Mouse (Mus musculus): ENCODE data around the gene Podxl. TPM values are rescaled to one million over a fixed set of nuclear protein-coding genes. Genes with fewer than 3 reads are reported as not detected.
A peak's percentile ranks its signal among the peaks of the same experiment; 100 is the strongest.
"Not testable (repeated sequence)": the region's sequence is repeated elsewhere in the genome, so short reads cannot be mapped to it uniquely, and the experiment has no call there.

Podxl gene
- polyA plus RNA-seq, 1 experiment from 2014 or later, result 5.8 TPM

GRCm38 (mm10) chr6:31564901-31565391 is 1.2 kb upstream of the Podxl start:
- H3K27me3 ChIP-seq, result peaks cover 96% of the 10 kb centered on the region
- no peak for ATAC-seq (ENCODE audit: insufficient number of reproducible peaks, insufficient read depth, low FRiP score, low TSS enrichment, low read depth)
- H3K9ac ChIP-seq (replicated peaks), result no peak overlapping the region
- H3K4me1 ChIP-seq (replicated peaks), result peaks cover 32% of the 10 kb centered on the region; the same call in 1 of the 2 replicates
- H3K27ac ChIP-seq, result no peak overlapping the region
- H3K9me3 ChIP-seq, result no peaks in the 10 kb centered on the region
- 2% methylated on average over 17 of the region's 17 CpGs for WGBS
- peak overlapping the region; percentile 64 for H3K4me3 ChIP-seq (replicated peaks)
- peak overlapping the region; percentile 92 for H3K4me2 ChIP-seq
- no peaks in the 10 kb centered on the region for H3K36me3 ChIP-seq

- Histone ChIP-seq H3K4me2 (peak overlapping the region; percentile 92), H3K9me3 (no peaks in the 10 kb centered on the region), H3K4me1 (replicated peaks) (peaks cover 36% of the 10 kb centered on the region; the same call in 1 of the 2 replicates), H3K36me3 (no peaks in the 10 kb centered on the region), H3K27me3 (peaks cover 97% of the 10 kb centered on the region), H3K27ac (no peak overlapping the region), H3K9ac (replicated peaks) (peak overlapping the region; percentile 61; the same call in 1 of the 2 replicates), H3K4me3 (replicated peaks) (peak overlapping the region; percentile 64)
- peak; percentile 27; the same call in 1 of the 2 replicates for ATAC-seq (ENCODE audit: insufficient number of reproducible peaks, insufficient read depth, low FRiP score, low TSS enrichment, low read depth)
- WGBS, result under 1% methylated on average over 18 of the region's 18 CpGs
Observed at GRCm38 (mm10) chr6:31564182-31564531, 376 bp upstream of the Podxl start.

- Histone ChIP-seq H3K36me3 (no peaks in the 10 kb centered on the region), H3K4me2 (peak overlapping the region; percentile 92), H3K9me3 (no peaks in the 10 kb centered on the region), H3K4me1 (replicated peaks) (peaks cover 36% of the 10 kb centered on the region; the same call in 1 of the 2 replicates), H3K9ac (replicated peaks) (no peak overlapping the region), H3K27ac (no peak overlapping the region), H3K4me3 (replicated peaks) (peak overlapping the region; percentile 64), H3K27me3 (peaks cover 88% of the 10 kb centered on the region)
- no peak for ATAC-seq (ENCODE audit: insufficient number of reproducible peaks, insufficient read depth, low FRiP score, low TSS enrichment, low read depth)
- WGBS, result 7% methylated on average over 16 of the region's 16 CpGs
Observed at GRCm38 (mm10) chr6:31562371-31563080, 1.3 kb downstream of the Podxl start.

DNA sequence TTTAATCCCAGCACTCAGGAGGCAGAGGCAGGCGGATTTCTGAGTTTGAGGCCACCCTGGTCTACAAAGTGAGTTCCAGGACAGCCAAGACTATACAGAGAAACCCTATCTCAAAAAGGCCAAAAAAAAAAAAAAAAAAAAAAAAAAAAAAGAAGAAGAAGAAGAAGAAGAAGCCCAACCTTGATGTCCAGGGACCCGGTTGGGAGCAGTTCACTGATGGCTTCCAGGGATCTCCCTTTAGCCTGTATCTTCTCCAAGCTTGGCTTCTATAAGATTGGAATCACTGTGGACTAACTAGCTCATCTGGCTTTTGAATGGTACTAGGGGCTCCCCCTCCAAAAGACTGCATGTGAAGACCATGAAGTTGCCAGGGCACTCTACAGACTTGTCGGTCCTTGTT is 1.8 kb downstream of the Podxl start:
- not testable (repeated sequence) for H3K36me3 ChIP-seq; H3K9me3 ChIP-seq; H3K27ac ChIP-seq; ATAC-seq (ENCODE audit: insufficient number of reproducible peaks, insufficient read depth, low FRiP score, low TSS enrichment, low read depth); H3K9ac ChIP-seq (replicated peaks)
- 47% methylated on average over 3 of the region's 3 CpGs for WGBS
- Histone ChIP-seq H3K4me1 (replicated peaks) (peaks cover 36% of the 10 kb centered on the region; the same call in 1 of the 2 replicates), H3K4me3 (replicated peaks) (peak overlapping the region; percentile 64), H3K27me3 (peaks cover 82% of the 10 kb centered on the region), H3K4me2 (peak overlapping the region; percentile 92)

DNA sequence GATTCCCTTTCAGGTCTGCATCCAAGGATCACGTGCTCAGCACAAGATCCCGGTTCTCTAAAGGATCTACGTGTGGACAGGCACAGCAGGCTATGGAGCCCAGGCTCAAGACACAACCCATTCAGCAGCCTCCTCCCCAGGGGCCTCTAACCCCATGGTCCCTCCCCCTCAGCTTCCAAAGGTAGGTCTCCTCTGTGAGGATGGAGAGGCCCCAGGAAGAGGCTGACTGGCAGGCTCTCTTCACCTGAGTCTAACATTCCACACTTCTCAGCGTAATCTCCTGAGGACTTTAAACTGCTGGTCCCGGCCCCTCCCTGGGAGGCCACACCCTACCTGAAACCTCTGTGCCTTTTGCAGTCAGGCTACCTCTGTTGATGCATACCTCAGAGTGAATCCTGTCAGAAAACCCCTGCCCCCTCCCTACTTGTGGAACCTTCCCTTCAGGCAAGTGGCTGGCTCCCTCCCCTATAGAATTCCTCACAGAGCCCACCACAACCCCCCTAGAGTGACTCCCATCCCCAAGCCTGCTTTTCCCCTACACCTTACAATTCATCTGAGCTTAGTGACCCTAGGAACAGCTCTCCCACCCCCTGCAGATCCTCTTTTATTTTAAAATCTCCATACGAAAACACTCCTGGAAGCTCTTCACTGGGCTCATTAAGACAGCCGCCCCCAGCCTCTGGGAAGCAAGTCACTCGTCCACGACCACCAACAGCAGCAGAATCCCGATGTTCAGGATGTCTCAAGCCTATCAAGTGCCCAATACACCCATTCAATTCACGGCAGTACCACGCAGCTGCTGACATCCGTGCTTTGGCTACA is 3.4 kb downstream of the Podxl start:
- no peak overlapping the region for H3K27ac ChIP-seq
- H3K27me3 ChIP-seq, result peaks cover 69% of the 10 kb centered on the region
- H3K4me2 ChIP-seq, result no peak overlapping the region

GRCm38 (mm10) chr6:31556460-31557100 is 7.2 kb downstream of the Podxl start:
- Histone ChIP-seq H3K36me3 (no peaks in the 10 kb centered on the region), H3K27me3 (peaks cover 31% of the 10 kb centered on the region), H3K4me3 (replicated peaks) (no peak overlapping the region), H3K27ac (no peak overlapping the region), H3K9me3 (no peaks in the 10 kb centered on the region), H3K4me2 (no peak overlapping the region), H3K9ac (replicated peaks) (no peak overlapping the region), H3K4me1 (replicated peaks) (peaks cover 13% of the 10 kb centered on the region; the same call in 1 of the 2 replicates)
- 84% methylated on average over 7 of the region's 7 CpGs for WGBS
- no peak for ATAC-seq (ENCODE audit: insufficient number of reproducible peaks, insufficient read depth, low FRiP score, low TSS enrichment, low read depth)

More for the DNA sequence above, 3.4 kb downstream of the Podxl start:
- no peak for ATAC-seq (ENCODE audit: insufficient number of reproducible peaks, insufficient read depth, low FRiP score, low TSS enrichment, low read depth)
- Histone ChIP-seq H3K4me1 (replicated peaks) (peaks cover 36% of the 10 kb centered on the region; the same call in 1 of the 2 replicates), H3K36me3 (no peaks in the 10 kb centered on the region), H3K9me3 (no peaks in the 10 kb centered on the region), H3K9ac (replicated peaks) (no peak overlapping the region), H3K4me3 (replicated peaks) (no peak overlapping the region)
- WGBS, result 17% methylated on average over 13 of the region's 13 CpGs

- H3K9ac ChIP-seq (replicated peaks), result no peak overlapping the region
- 75% methylated on average over 22 of the region's 22 CpGs for WGBS
Observed at GRCm38 (mm10) chr6:31550876-31551532, 12.8 kb downstream of the Podxl start.

GRCm38 (mm10) chr6:31549361-31550051 is 14.3 kb downstream of the Podxl start:
- H3K9me3 ChIP-seq, result no peaks in the 10 kb centered on the region
- H3K27me3 ChIP-seq, result no peaks in the 10 kb centered on the region
- ATAC-seq (ENCODE audit: insufficient number of reproducible peaks, insufficient read depth, low FRiP score, low TSS enrichment, low read depth), result no peak
- no peak overlapping the region; the same call in 1 of the 2 replicates for H3K9ac ChIP-seq (replicated peaks)
- no peak overlapping the region for H3K4me2 ChIP-seq
- H3K4me1 ChIP-seq (replicated peaks), result peaks cover 20% of the 10 kb centered on the region
- WGBS, result 62% methylated on average over 5 of the region's 5 CpGs
- no peaks in the 10 kb centered on the region for H3K36me3 ChIP-seq
- H3K4me3 ChIP-seq (replicated peaks), result no peak overlapping the region
- H3K27ac ChIP-seq, result no peak overlapping the region

More at GRCm38 (mm10) chr6:31550876-31551532, 12.8 kb downstream of the Podxl start:
- Histone ChIP-seq H3K4me3 (replicated peaks) (no peak overlapping the region), H3K4me1 (replicated peaks) (peaks cover 18% of the 10 kb centered on the region), H3K9me3 (no peaks in the 10 kb centered on the region), H3K27me3 (no peaks in the 10 kb centered on the region), H3K27ac (no peak overlapping the region), H3K4me2 (no peak overlapping the region), H3K36me3 (no peaks in the 10 kb centered on the region)
- ATAC-seq (ENCODE audit: insufficient number of reproducible peaks, insufficient read depth, low FRiP score, low TSS enrichment, low read depth), result no peak

DNA sequence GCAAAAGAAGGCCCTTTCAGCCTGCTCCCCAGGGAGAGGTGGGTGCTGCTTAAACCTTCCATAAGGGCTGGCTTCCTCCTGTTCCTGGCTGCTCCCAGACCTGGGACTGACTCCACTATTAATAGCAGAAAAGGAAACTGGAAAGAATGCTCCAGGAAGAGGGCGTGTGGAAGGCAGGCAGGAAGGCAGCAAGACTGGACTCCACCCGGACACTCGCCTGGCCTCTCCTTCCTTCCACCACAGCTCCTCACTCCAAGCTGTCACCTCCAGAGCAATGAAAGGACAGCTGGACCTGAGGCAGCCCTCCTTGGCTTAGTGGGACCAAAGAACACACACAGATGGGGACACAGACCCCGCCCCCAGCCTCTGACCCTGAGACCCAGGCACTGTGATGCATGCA is 19.5 kb downstream of the Podxl start:
- no peak overlapping the region for H3K4me2 ChIP-seq
- H3K9me3 ChIP-seq, result no peaks in the 10 kb centered on the region
- peaks cover 8% of the 10 kb centered on the region; the same call in 1 of the 2 replicates for H3K4me1 ChIP-seq (replicated peaks)
- no peak overlapping the region for H3K9ac ChIP-seq (replicated peaks)
- no peak for ATAC-seq (ENCODE audit: insufficient number of reproducible peaks, insufficient read depth, low FRiP score, low TSS enrichment, low read depth)
- H3K27me3 ChIP-seq, result no peaks in the 10 kb centered on the region
- 66% methylated on average over 4 of the region's 4 CpGs for WGBS
- H3K36me3 ChIP-seq, result no peaks in the 10 kb centered on the region
- no peak overlapping the region for H3K4me3 ChIP-seq (replicated peaks)
- no peak overlapping the region; the same call in 1 of the 2 replicates for H3K27ac ChIP-seq

DNA sequence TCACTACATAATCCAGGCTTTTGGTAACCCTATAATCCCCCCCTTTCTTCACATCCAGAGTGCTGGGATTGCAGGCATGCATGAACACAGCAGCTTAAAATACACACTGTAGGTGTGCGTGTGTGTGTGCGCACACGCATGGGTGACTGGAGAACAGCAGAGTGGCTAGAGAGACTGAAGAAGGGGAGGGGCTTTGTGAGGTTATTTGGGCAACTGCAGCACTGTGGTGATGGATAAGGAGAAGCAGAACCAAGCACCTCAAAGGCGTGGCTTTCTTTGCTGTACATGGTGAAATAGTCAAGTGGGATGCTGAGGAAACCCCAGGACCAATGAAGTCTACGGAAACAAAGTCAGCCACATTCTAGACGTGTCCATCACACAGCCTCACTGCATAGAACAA is 23.8 kb downstream of the Podxl start:
- 83% methylated on average over 6 of the region's 6 CpGs for WGBS
- H3K4me2 ChIP-seq, result no peak overlapping the region
- no peak overlapping the region for H3K27ac ChIP-seq
- H3K36me3 ChIP-seq, result no peaks in the 10 kb centered on the region
- no peak overlapping the region for H3K9ac ChIP-seq (replicated peaks)
- H3K4me3 ChIP-seq (replicated peaks), result no peak overlapping the region
- H3K9me3 ChIP-seq, result no peaks in the 10 kb centered on the region
- ATAC-seq (ENCODE audit: insufficient number of reproducible peaks, insufficient read depth, low FRiP score, low TSS enrichment, low read depth), result no peak
- H3K27me3 ChIP-seq, result no peaks in the 10 kb centered on the region
- H3K4me1 ChIP-seq (replicated peaks), result no peaks in the 10 kb centered on the region
